Mouse (Mus musculus): ENCODE results near the gene Ccl7.

DNA sequence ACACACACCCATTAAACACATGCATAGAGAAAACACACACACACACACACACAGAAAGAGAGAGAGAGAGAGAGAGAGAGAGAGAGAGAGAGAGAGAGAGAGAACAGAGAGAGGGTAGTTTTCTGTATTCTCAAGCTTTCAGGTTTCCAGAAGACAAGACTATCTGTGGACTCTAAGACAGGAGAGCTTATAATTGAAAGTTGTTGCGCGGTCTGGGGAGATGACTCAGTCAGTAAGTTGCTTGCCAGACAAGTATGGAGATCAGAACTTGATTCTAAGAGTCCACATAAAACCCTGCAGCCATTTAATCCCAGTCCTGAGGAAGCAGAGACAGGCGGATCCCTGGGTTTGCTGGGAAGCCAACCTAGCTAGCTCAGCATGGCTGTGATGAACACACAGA lies 46.9 kb upstream of the Ccl7 start:
- no peak for TF ChIP-seq CTCF (IDR thresholded peaks at IDR 0.05; ENCODE audit: extremely low read depth, insufficient read depth, insufficient read length, insufficient replicate concordance)
- no peak for TF ChIP-seq POLR2A (IDR thresholded peaks at IDR 0.05; ENCODE audit: low read depth, low read length)
